Mouse (Mus musculus) ovary, adult 18-20 months (tissue): Measurements from ENCODE around the gene Timp1.

Source experiments
- DNase-seq: peaks from one replicate; pipeline ENCODE4 v3.0.0; 2022; ENCODE audit warnings: low spot score, mixed read lengths

The Timp1 gene

GRCm38 (mm10) chrX:20869962-20870513, at the start of gene Timp1:
Gene Timp1 (plus strand): TSS chrX:20870166.
- peak; percentile 74 for DNase-seq

GRCm38 (mm10) chrX:20828934-20829333, 41.0 kb upstream of the Timp1 start:
- DNase-seq, result no peak

- DNase-seq, result no peak
These were observed 22.7 kb upstream of the Timp1 start for GRCm38 (mm10) chrX:20847232-20847631.

- no peak for DNase-seq
These were observed 22.1 kb upstream of the Timp1 start for GRCm38 (mm10) chrX:20847816-20848215.

GRCm38 (mm10) chrX:20848256-20848984, 21.5 kb upstream of the Timp1 start:
- peak; percentile 91 for DNase-seq

GRCm38 (mm10) chrX:20853794-20854193, 16.2 kb upstream of the Timp1 start:
- DNase-seq, result no peak

- no peak for DNase-seq
These were observed 8.4 kb upstream of the Timp1 start for GRCm38 (mm10) chrX:20861453-20862104.

GRCm38 (mm10) chrX:20862105-20863065, 7.6 kb upstream of the Timp1 start:
- DNase-seq, result no peak

GRCm38 (mm10) chrX:20863161-20864101, 6.5 kb upstream of the Timp1 start:
- DNase-seq, result no peak

GRCm38 (mm10) chrX:20868091-20868490, 1.9 kb upstream of the Timp1 start:
- no peak for DNase-seq

- DNase-seq, result no peak
These were observed 763 bp upstream of the Timp1 start for GRCm38 (mm10) chrX:20869203-20869602.

- DNase-seq, result no peak
These were observed 3.0 kb downstream of the Timp1 start for GRCm38 (mm10) chrX:20872928-20873500.

- no peak for DNase-seq
These were observed 5.3 kb downstream of the Timp1 start for GRCm38 (mm10) chrX:20875241-20875640.

GRCm38 (mm10) chrX:20910074-20910473, 40.1 kb downstream of the Timp1 start:
- DNase-seq, result no peak

- DNase-seq, result no peak
These were observed 43.8 kb downstream of the Timp1 start for GRCm38 (mm10) chrX:20913726-20914125.

- DNase-seq, result no peak
These were observed 45.1 kb downstream of the Timp1 start for GRCm38 (mm10) chrX:20915075-20915474.

GRCm38 (mm10) chrX:20920249-20920843, 50.4 kb downstream of the Timp1 start:
- DNase-seq, result no peak

GRCm38 (mm10) chrX:20920844-20921364, 50.9 kb downstream of the Timp1 start, which contains the start of gene Syn1:
Gene Syn1 (minus strand): TSS chrX:20921004.
- peak; percentile 83 for DNase-seq

GRCm38 (mm10) chrX:20921366-20921765, 51.4 kb downstream of the Timp1 start:
- DNase-seq, result no peak

GRCm38 (mm10) chrX:20923506-20923905, 53.5 kb downstream of the Timp1 start:
- no peak for DNase-seq
